Mouse (Mus musculus) cortical plate, adult 2 months (tissue): ENCODE measurements around the gene Wwc1.

Experiments used
- CTCF ChIP-seq: fragments of 200-500 bp; IDR thresholded peaks from 2 replicates; pipeline ENCODE4 v1.5.1; 2011; ENCODE audit warnings: mild to moderate bottlenecking, control low read depth, low read length; ENCODE audit not compliant: insufficient read depth; ENCODE audit errors: extremely low read depth
- POLR2A ChIP-seq: fragments of 200-500 bp; IDR thresholded peaks from 2 replicates; pipeline ENCODE4 v1.6.1; 2011; ENCODE audit warnings: mild to moderate bottlenecking, low read length, control low read depth; ENCODE audit not compliant: insufficient read depth; ENCODE audit errors: extremely low read depth

DNA sequence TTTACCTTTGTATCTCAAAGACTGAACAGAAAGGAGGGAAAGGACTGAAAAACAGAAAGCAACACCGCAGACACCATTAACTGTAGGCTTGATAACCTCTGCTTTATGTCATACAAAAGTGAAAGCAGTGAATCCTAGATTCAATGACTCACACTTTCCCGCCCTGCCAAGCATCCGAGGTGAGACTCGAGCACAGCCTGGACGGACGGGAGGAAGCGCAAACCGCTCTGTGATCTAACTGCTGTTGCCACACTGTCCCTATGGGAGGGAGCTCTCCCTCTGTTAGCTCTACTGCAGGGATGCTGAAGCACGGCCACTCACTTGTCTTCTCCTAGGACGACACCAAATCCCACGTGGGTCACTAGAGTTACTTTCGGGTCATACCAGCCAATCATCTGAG lies 164.0 kb downstream of the Wwc1 start:
- TF ChIP-seq CTCF (no peak), POLR2A (no peak)
